Mouse (Mus musculus) kidney, adult 2 months (tissue): ENCODE measurements at regions not wholly inside any gene's neighbourhood (a gene's known extent, or its start where the extent isn't known, plus 50 kb on each side); places are given as distances from the start of the nearest gene placed in this dataset.
A peak's percentile ranks its signal among the peaks of the same experiment; 100 is the strongest.

Source experiments
- DNase-seq: peaks from one replicate; pipeline ENCODE4 v3.0.0; 2021
- H3K27ac ChIP-seq: fragments of 200-500 bp; 2 replicates; pipeline ENCODE4 v1.5.1; 2012; ENCODE audit warnings: low read depth, low read length, control low read depth, inconsistent platforms; ENCODE audit not compliant: insufficient read depth
- H3K27me3 ChIP-seq: fragments of 200-500 bp; replicated peaks from 2 replicates; pipeline ENCODE4 v1.6.1; 2012; ENCODE audit warnings: mild to moderate bottlenecking, moderate library complexity, low read length, inconsistent platforms; ENCODE audit not compliant: control insufficient read depth, insufficient read depth
- H3K36me3 ChIP-seq: fragments of 200-500 bp; 2 replicates; pipeline ENCODE4 v1.6.1; 2012; ENCODE audit warnings: mild to moderate bottlenecking, moderate library complexity, low read length, inconsistent platforms; ENCODE audit not compliant: control insufficient read depth, insufficient read depth
- H3K4me1 ChIP-seq: fragments of 200-500 bp; 2 replicates; pipeline ENCODE4 v1.6.1; 2011; ENCODE audit warnings: low read length; ENCODE audit not compliant: control insufficient read depth, insufficient read depth
- H3K4me3 ChIP-seq: fragments of 200-500 bp; 2 replicates; pipeline ENCODE4 v1.5.1; 2011; ENCODE audit warnings: mild to moderate bottlenecking, low read depth, low read length, control low read depth; ENCODE audit not compliant: insufficient read depth
- CTCF ChIP-seq: fragments of 200-500 bp; conservative IDR thresholded peaks from 2 replicates; pipeline ENCODE4 v1.5.1; 2011; ENCODE audit warnings: low read depth, mild to moderate bottlenecking, control low read depth, low read length, moderate library complexity, mixed read lengths; ENCODE audit not compliant: insufficient read depth, insufficient read length
- POLR2A ChIP-seq: fragments of 200-500 bp; IDR thresholded peaks from one replicate; pipeline ENCODE4 v1.6.1; 2011; ENCODE audit warnings: low read depth, low read length, control low read depth
- WGBS: fragments of 180-500 bp; shearing (Covaris S2); methylation state at CpG from one replicate; pipeline ENCODE4 v1.1.7; 2018; 5-methylcytosine and 5-hydroxymethylcytosine counted together

DNA sequence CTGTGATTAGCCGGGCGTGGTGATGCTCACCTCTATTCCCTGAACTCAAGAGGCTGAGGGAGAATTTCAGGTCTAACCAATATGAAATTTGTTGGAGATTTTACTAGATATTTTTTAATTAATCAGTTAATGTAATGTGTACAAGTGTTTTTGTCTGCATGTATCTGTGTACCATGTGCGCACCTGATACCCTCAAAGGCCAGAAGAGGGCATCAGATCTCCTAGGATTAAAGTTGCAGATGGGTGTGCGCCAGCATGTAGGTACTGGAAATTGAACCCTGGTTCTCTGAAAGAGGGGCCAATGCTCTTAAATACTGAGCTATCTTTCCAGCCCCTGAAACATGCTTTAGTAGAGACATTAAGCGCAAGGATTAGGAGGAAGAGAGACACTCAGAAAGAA, 160.2 kb downstream of the Mycn start:
- Histone ChIP-seq H3K36me3 (no peaks in the 10 kb centered on the region), H3K4me3 (no peak overlapping the region), H3K27ac (no peak overlapping the region), H3K4me1 (no peaks in the 10 kb centered on the region), H3K27me3 (no peaks in the 10 kb centered on the region)
- TF ChIP-seq CTCF (peak; percentile 44; the same call in 1 of the 2 replicates), POLR2A (no peak)
- peak; percentile 12 for DNase-seq
- WGBS = 96% methylated on average over 5 of the region's 5 CpGs

DNA sequence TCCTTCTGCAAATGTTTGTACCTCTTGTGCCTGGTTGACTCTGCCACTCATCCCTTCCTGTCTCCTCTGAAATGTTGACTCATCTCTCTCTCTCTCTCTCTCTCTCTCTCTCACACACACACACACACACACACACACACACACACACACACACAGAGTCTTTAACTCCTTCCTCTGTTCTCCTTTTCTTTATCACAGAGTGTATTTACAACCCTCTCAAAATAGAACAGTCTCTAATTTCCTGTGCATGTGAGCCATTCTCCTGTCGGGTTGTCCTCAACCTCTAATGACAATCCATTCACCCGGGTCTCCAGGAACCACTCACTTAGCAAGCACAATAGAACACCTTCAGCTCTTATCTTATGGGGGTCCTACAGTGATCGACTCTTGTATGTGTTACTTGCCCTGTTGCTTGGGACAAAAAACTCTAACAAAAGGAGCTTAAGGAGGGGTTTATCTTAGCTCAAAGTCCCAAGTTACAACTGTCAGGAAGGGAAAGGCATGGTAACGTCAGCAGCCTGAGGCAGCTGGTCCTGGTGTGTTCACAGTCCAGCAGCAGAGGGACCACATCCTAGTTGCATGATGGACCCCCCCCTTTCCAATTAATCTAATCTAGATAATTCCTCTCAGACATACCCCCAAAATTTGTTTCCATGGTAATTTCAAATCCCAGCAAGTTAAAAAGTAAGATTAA, 163.0 kb downstream of the Mycn start:
- TF ChIP-seq CTCF (no peak), POLR2A (no peak)
- Histone ChIP-seq H3K36me3 (no peaks in the 10 kb centered on the region), H3K4me3 (no peak overlapping the region), H3K27me3 (no peaks in the 10 kb centered on the region), H3K4me1 (no peaks in the 10 kb centered on the region), H3K27ac (no peak overlapping the region)
- whole genome bisulfite sequencing = 53% methylated on average over 4 of the region's 4 CpGs
- DNase-seq = no peak

DNA sequence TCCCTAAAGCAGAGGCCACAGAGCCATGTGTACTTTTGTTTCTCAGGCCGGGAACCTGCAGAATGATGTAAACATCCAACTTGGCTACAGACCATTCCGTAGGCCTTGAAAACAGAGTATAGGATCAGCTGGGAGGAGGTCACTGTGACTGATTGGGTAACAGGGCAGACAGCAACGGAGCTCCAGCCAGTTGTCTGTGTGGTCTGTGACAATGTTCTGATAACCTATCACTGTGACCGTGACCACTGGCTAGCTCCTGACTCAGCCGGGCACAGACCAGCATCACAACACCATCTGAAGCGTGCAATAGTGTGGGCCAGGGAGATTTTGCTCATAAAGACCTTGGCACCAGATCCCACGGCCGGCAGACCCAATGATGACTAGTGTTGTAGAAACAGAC, 164.3 kb downstream of the Mycn start:
- no peak for DNase-seq
- WGBS = 82% methylated on average over 8 of the region's 8 CpGs
- Histone ChIP-seq H3K4me1 (no peaks in the 10 kb centered on the region), H3K27me3 (no peaks in the 10 kb centered on the region), H3K27ac (no peak overlapping the region), H3K4me3 (no peak overlapping the region), H3K36me3 (no peaks in the 10 kb centered on the region)
- no peak for TF ChIP-seq CTCF
- no peak for TF ChIP-seq POLR2A

DNA sequence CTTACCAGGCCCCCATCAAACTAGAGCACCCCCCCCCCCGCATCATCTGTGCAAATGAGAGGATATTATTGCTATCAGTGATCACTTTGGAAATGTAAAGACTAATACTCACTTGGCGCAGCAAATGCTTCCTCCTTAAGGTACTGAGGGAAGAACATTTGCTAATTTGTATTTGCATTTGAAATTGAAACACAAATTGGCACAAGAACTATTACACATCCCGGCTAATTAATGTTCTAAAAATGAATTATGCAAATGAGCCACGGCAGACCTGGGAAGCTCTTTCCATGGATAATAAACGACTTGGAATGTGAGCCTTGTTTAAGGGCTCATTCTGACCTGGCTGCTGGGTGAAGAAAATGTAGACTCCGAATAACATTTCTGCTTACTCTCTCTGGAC, 164.9 kb downstream of the Mycn start:
- 54% methylated on average over 6 of the region's 6 CpGs for WGBS
- no peak overlapping the region for H3K4me3 ChIP-seq
- TF ChIP-seq CTCF = no peak
- no peak for TF ChIP-seq POLR2A

DNA sequence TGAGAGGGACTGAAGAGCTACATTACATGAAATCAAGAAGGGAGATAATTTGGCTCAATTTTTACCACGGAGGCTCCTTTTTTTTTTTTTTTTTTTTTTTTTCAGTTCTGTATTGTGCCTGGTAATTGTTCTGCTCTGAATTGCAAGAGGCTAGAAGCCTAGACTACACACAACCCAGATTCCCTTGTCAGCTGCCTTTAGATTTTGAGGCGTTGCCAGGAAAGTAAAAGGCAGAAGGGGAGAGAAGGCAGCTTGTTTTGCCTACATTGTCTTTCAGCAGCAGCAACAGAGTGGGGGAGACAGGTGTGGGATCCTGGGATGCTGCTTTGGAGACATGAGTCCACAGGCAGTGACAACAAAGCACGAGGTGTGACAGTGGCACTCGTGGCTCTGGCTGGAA, 170.7 kb downstream of the Mycn start:
- Histone ChIP-seq H3K4me3 (no peak overlapping the region), H3K27ac (no peak overlapping the region), H3K4me1 (no peaks in the 10 kb centered on the region), H3K27me3 (no peaks in the 10 kb centered on the region), H3K36me3 (no peaks in the 10 kb centered on the region)
- TF ChIP-seq CTCF (no peak), POLR2A (no peak)
- WGBS = 74% methylated on average over 4 of the region's 4 CpGs
- DNase-seq = no peak

More for the DNA sequence above, 164.9 kb downstream of the Mycn start:
- Histone ChIP-seq H3K36me3 (no peaks in the 10 kb centered on the region), H3K27ac (no peak overlapping the region), H3K27me3 (no peaks in the 10 kb centered on the region), H3K4me1 (no peaks in the 10 kb centered on the region)
- no peak for DNase-seq

DNA sequence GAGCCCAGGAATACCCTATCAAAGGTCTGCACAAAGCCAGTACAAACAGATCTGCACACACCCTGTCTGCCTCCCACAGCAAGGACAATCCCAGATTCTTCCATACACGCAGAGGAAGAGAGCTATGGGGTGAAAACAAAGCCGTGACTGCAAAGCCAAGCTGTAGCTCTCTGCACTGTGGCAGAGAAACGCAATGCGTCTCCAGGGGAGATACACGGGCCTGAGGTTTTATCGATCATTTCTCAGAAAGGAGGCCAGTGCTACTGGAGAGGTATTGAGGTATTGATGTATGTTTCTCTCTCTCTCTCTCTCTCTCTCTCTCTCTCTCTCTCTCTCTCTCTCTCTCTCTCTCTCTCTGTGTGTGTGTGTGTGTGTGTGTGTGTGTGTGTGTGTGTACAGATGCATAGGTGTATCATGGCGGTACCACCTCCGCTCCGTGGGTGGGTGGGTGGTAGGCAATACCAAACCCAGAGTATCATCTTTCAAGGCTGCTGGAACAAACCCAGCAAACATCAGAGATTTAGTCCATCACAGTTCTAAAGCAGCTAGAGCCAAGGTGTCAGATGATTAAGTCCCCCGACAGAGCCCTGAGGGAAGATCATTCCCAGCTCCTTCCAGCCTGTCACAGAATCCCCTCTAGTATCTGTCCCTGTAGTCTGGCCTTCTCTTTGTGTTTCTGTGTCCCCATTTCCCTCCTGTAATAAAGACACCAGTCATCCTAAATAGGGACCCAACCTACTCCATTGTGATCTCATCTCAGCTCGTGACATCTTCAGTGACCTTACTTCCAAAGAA, 175.0 kb downstream of the Mycn start:
- TF ChIP-seq POLR2A = no peak
- no peaks in the 10 kb centered on the region for H3K4me1 ChIP-seq
- H3K27ac ChIP-seq = no peak overlapping the region
- no peak overlapping the region for H3K4me3 ChIP-seq
- no peaks in the 10 kb centered on the region for H3K27me3 ChIP-seq
- no peak for DNase-seq
- 65% methylated on average over 11 of the region's 11 CpGs for WGBS
- H3K36me3 ChIP-seq = no peaks in the 10 kb centered on the region

DNA sequence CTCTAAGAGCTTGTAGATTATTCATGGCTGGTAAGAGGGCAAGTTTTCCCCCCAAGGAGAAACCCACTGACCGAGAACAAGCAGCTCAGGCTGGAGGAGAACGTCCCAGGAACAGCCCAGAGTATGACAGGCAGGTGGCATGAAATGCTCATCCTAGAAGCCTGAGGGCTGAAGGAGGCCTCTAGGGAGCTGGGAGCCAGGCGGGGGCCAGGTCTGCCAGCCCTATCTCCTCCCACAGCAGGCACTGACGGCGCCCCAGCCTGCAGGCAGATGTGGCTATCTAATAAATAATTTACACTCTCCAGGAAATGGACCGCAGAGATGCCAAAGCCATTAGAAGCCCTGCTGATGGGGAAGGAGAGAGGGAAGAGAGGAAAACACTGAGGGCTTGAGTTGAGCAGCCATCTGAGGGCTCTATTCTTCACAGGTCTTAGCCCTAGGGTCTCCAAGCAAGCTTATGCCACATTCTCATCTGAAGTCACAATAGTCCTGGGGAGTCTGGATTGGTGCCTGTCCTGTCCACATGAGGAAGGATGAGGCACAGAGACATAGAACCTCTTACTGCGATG, 176.1 kb downstream of the Mycn start:
- no peak overlapping the region for H3K4me3 ChIP-seq
- no peaks in the 10 kb centered on the region for H3K36me3 ChIP-seq
- no peak overlapping the region for H3K27ac ChIP-seq
- no peaks in the 10 kb centered on the region for H3K27me3 ChIP-seq
- TF ChIP-seq CTCF = no peak
- TF ChIP-seq POLR2A = no peak
- no peak for DNase-seq
- no peaks in the 10 kb centered on the region for H3K4me1 ChIP-seq
- 40% methylated on average over 7 of the region's 7 CpGs for WGBS
